Mouse (Mus musculus): ENCODE measurements around the gene Tnrc6c. TPM values are rescaled to one million over a fixed set of nuclear protein-coding genes. Genes with fewer than 3 reads are reported as not detected.
A peak's percentile ranks its signal among the peaks of the same experiment; 100 is the strongest.

The Tnrc6c gene
- total RNA-seq, 1 experiment from 2014 or later, result 22.7 TPM

DNA sequence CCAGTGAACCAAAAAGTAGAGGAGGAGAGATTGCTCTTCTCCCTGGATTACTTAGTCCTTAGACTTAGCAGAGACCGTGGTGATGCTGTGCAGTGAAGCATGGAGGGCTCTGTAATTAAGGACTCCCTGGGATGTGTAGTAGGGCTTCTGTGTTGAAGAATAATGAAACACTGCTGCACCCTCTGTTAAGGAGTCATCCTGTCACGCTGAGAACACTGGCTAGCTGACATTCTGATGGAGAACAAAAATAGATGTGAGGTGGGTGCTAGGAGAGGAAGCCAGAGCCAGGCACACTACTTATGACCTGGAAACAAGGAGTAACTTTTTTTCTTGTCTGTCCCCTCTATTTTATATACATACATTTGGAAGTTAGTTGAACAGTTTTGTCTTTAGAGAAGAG, 22.6 kb downstream of the Tnrc6c start:
- no peak for DNase-seq

DNA sequence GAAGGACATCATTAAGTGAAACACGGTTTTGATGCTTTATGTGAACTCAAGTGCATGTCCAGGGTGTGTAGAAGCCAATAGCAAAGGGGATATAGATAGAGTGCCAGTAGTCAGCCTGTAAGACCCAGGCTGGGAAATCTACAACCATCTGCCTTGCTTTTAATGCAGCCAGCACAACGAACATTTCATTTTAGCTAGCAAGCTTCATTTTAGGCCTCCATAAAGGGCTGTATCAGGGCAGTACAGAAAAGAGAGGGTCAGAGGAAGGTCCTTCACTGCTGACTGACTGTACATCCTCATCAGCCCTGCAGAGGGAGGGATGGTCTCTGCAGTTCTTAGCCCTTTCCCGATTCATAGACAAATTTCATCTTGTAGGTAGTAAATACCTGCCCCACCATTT, 23.0 kb downstream of the Tnrc6c start:
- no peak for DNase-seq

DNA sequence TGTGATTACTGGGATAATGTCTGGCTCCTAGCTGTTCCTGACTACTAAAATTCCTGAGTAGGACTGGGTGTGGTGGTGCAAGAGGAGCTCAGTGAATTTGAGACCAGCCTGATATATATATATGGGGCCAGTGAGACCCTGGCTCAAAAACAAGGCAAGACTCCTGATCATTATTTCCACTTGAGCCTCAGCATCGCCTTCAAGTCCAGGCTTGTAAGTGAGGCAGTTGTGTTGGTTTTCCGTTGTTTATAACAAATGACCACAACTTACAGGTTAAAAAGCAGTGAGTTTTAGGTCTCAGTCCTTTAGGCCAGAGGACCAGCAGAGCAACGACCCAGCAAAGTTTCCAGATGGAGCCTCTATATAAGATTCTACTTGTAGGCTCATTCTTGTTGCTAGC, 23.5 kb downstream of the Tnrc6c start:
- no peak for DNase-seq

DNA sequence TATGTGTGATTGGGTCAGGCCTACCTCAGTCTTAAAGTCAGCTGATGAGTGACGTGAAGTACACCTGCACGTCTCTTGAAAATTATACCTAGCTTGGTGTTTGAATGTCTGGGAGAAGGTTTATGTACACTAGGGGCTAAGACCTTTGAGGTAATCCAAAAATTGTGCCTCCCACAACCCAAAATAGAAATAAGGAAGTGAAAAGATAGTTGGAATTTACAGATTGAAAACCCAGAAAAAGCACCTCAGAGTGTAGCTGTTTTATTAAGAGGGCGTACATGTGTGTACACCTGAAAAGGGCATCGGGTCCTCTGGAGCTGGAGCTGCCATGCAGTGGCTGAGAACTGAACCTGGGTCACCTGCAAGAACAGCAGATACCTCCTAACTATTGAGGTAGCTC, 24.1 kb downstream of the Tnrc6c start:
- no peak for DNase-seq

DNA sequence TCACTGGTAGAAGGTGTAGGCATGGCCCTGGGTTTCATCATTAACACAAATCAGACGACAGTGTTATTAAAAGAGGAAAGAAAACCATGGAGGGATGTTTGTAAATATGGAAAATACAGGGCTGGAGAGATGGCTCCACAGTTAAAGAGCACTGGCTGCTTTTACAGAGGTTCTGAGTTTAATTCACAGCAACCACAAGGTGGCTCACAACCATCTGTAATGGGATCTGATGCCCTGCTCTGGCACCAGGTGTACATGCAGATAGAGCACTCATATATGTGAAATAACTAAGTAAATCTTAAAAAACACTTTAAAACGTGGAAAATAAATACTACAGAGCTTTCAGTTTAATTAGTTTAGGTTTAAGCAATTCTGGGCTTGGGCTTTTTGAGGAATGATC, 24.7 kb downstream of the Tnrc6c start:
- peak; percentile 10 for DNase-seq

GRCm38 (mm10) chr11:117684640-117685039, 30.6 kb downstream of the Tnrc6c start:
- DNase-seq, result no peak

GRCm38 (mm10) chr11:117685461-117685860, 31.4 kb downstream of the Tnrc6c start:
- DNase-seq, result no peak

DNA sequence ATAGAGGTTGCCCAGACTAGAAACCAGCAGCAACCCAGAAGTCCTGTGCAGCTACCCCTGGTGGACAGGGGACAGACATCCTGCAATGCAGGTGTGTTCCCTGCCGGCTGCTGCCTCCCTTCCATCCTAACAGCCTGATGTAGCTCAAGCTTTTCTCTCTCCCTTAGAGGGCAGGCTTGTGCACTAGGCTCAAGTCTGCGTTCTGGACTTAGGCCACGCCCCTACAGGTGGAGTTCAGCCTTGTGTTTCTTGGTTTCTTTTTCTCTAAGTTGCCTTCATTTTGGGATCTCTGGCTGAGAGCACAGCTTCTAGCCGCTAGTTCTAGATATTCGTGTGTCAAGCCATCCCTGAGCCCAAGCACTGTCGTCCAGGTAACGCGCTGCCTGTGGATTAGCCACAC, 31.9 kb downstream of the Tnrc6c start:
- peak; percentile 10 for DNase-seq

GRCm38 (mm10) chr11:117688603-117689002, 34.5 kb downstream of the Tnrc6c start:
- no peak for DNase-seq

DNA sequence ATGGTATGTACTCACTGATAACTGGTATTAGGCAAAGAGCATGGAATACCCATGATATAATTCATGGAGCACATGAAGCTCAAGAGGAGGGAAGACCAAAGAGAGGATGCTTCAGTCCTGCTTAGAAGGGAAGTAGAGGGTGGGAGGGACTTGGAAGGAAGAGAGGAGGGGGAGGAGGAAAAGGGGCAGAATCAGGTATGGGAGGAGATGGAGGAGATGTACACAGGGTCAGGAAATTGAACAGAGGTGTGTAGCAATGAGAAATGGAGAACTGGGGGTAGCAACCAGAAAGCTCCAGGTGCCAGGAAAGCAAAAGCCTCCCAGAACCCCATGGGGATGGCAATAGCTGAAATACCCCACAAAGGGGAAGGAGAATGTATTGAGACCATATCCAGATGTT, 37.2 kb downstream of the Tnrc6c start:
- no peak for DNase-seq

GRCm38 (mm10) chr11:117694050-117694449, 40.0 kb downstream of the Tnrc6c start:
- no peak for DNase-seq

DNA sequence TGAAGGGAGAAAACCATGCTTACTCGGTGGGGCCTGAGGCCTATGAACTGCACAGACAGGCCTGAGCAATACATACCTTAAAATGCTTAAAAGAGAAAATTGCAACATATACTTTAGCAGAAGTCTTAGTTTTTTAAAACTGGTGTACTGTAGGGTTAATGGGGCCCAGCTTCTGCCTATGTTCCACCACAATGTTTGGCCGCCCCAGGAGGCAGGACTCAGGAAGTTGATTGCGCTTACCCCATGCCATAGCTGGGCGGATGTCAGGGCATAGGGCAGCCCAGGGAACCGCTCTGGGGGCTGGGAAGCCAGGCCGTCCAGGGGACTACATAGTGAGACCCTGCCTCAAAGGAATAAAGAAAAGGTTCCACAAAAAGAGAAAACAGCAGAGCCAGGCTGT, 42.5 kb downstream of the Tnrc6c start:
- no peak for DNase-seq

DNA sequence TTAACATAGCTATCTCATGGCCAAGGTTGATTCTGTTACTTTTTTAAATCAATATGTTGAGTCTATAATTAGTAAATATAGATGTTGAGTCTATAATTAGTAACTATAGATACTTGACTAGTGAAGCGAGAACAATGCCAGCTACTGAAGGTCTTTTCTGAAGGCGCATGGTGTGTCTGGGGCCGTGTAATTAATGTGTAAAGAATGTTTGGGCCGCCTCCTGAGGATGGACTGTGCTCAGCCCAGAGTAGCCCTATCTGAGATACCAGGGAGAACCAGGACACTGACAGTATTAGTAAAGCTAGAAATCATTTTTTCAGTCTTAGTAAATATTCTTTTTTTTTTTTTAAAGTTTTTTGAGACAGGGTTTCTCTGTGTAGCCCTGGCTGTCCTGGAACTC, 46.8 kb downstream of the Tnrc6c start:
- DNase-seq, result no peak

- DNase-seq, result no peak
These were observed 52.2 kb downstream of the Tnrc6c start for GRCm38 (mm10) chr11:117706267-117706666.

GRCm38 (mm10) chr11:117707238-117707637, 53.1 kb downstream of the Tnrc6c start:
- DNase-seq, result no peak

DNA sequence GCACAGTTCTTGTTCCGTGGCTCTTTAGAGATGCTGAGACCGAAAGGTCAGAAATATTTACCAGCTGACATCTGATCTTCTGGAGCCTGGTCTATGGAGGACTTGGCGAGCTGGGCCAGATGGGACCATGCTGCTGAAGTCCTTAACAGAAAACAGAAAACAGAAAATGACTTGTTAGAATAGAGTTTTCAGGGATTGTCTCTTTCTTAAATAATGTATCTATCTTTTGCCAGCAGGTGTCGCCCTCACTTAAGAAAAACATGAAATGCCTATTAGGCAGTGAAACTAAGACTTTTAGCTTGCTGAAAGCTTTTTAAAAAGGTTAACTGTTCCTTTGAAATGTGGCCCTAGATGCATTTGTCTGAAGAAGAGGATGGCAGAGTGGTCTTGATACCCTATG, 55.2 kb downstream of the Tnrc6c start:
- DNase-seq, result peak; percentile 68

GRCm38 (mm10) chr11:117710815-117711294, 56.8 kb downstream of the Tnrc6c start:
- DNase-seq, result peak; percentile 37

- DNase-seq, result no peak
These were observed 58.0 kb downstream of the Tnrc6c start for GRCm38 (mm10) chr11:117712065-117712464.

GRCm38 (mm10) chr11:117713375-117713774, 59.3 kb downstream of the Tnrc6c start:
- no peak for DNase-seq

DNA sequence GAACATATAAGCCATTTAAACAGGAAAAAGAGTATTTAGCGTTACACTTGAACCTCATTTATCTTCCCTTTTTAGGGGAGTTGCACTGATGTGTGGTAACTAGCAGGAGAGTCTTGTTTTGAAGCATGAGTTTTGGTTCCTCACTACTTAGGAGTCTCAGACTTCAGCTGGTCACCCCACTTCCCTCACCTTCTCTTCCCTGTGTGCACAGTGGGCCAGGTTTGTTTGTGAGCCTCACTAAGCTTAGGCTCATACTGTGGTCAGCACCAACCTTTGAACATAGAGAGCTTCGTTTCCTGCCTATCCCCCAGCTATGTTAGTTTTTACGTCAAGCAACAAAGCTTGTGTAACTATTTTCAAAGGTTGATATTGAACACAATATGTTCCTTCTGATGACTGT, 64.7 kb downstream of the Tnrc6c start:
- DNase-seq, result no peak

- peak; percentile 57 for DNase-seq
These were observed 70.7 kb downstream of the Tnrc6c start for GRCm38 (mm10) chr11:117724604-117725301.

- no peak for DNase-seq
These were observed 72.9 kb downstream of the Tnrc6c start for GRCm38 (mm10) chr11:117727031-117727430.

- DNase-seq, result no peak
These were observed 74.2 kb downstream of the Tnrc6c start for GRCm38 (mm10) chr11:117728245-117728644.

DNA sequence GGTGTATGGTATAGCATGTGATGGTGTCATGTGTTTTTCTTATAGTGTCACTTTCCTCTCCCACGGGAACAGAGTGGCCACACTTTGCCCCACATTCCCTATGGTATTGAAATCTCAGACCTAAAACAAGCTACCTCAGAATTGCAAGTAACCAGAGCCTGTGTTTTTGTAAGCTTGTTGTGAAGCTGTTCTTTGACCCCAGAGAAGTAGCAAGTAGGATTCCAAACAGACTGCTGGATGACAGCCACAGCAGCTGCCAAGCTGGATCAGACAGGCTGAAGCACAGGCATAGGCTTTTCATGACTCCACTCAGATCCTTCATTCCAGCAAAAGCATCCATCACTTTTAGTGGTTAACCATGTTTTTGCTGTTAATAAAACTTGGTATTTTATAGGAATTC, 74.8 kb downstream of the Tnrc6c start:
- DNase-seq, result no peak

DNA sequence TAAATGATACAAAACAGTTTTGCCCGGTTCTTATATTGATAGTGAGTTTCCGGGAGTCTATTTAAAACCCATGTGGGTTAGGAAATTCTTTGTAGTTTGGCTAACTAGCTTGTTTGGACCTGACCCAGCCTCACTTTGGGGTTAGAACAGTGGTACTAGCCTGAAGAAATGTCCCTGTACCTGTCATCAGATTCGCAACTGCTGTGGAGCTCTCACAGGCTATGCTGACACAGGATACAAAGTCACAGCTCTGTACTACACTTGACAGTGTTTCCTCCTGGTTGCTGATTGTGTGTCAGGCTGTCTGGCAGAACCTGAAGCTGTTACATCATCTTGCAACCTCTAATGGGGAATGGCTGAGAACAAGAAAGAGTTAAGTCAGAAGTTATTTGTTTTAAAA, 75.3 kb downstream of the Tnrc6c start:
- no peak for DNase-seq

Data from adrenal gland, postnatal 14 days (tissue).